Mouse (Mus musculus): ENCODE data around the gene Adgra3.
A peak's percentile ranks its signal among the peaks of the same experiment; 100 is the strongest.

The Adgra3 gene

DNA sequence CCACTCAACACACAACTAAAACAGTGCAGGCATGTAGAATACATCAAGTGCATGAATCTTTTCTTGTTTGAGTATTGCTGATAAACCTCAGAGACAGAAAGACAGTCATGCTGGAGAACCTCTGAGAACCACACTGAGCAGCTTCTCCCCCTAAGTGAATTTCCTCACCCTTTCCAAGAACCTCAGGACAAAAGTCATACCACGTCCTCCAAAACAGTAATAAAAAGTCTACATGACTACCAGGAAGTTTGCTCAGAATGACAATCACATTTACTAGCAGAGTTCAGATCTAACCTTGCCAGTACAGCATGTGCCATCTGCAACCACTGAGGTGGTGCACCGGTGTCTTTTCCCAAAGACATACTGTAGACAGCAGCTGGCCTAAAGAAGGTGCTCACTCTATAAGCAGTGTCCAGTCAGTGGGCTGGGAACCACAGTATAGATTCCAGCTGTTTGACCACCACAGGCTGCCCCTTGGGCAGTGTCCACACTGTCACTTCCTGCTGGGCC, 27.0 kb downstream of the Adgra3 start:
- DNase-seq (ENCODE audit: low spot score): no peak

GRCm38 (mm10) chr5:50031288-50031687, 27.5 kb downstream of the Adgra3 start:
- DNase-seq (ENCODE audit: low spot score): no peak

DNA sequence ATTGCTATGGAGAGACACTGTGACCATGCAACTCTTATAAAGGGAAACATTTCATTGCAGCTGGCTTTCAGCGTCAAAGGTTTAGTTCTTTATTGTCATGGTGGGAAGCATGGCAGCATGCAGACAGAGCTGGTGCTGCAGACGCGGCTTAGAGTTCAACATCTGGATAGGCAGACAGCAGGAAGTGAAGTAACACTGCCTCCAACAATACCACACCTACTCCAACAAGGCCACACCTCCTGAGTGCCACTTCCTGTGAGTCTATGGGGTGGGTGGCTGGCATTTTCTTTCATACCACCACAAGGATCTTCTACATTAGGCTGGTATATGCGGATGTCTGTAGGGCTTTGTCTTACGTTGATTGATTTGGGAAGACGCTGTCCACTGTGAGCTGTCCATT, 29.1 kb downstream of the Adgra3 start:
- no peak for DNase-seq (ENCODE audit: low spot score)

GRCm38 (mm10) chr5:50027561-50027960, 31.2 kb downstream of the Adgra3 start:
- no peak for DNase-seq (ENCODE audit: low spot score)

- no peak for DNase-seq (ENCODE audit: low spot score)
Observed at GRCm38 (mm10) chr5:50027001-50027400, 31.8 kb downstream of the Adgra3 start.

- DNase-seq (ENCODE audit: low spot score): no peak
Observed at GRCm38 (mm10) chr5:50026148-50026547, 32.7 kb downstream of the Adgra3 start.

GRCm38 (mm10) chr5:50024097-50024496, 34.7 kb downstream of the Adgra3 start:
- no peak for DNase-seq (ENCODE audit: low spot score)

- DNase-seq (ENCODE audit: low spot score): no peak
Observed at GRCm38 (mm10) chr5:50015987-50016587, 42.7 kb downstream of the Adgra3 start.

DNA sequence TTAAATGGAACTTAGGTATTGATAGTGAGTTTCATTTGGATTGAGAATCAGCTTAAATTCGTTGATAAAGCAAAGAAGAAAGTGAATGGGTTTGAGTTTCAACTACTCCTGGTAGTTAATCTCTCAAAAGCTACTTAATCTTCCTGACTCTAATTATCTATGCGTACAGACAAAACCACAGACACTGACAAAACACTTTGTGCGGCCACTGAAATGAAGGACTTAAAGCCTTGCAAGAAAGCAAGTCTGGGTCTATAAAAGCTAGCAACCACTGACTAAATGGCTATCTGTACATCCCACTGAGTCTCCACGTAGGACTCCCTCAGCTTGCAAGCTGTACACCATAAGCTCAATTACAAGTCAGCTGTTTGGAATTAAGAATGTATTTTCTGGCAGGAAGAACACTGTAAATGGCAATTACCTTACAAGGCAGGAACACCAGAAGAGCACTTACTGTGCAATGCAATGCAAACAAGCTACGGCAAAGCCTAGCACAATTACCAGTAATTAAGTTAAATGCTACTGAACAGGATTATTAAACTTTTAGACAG, 43.6 kb downstream of the Adgra3 start:
- no peak for DNase-seq (ENCODE audit: low spot score)

DNA sequence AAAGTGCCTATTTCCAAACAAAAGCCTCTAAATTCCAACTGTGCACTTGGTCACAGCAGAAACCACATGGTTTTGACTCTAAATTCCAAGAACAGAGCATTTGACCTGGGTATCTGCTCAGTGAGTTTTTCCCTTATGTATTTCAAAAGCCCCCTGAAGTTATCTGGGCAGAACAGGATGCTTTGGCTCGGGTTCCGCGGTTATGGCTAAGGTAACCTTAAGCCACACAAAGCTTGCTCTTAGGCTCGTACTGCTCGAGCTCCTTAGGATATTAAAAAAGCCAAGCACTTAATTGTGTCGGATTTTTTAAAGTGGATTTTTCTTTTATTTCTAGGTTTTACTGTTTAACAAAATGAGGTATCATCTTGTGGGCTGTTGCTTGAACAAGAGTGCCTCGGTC, 44.1 kb downstream of the Adgra3 start:
- no peak for DNase-seq (ENCODE audit: low spot score)

DNA sequence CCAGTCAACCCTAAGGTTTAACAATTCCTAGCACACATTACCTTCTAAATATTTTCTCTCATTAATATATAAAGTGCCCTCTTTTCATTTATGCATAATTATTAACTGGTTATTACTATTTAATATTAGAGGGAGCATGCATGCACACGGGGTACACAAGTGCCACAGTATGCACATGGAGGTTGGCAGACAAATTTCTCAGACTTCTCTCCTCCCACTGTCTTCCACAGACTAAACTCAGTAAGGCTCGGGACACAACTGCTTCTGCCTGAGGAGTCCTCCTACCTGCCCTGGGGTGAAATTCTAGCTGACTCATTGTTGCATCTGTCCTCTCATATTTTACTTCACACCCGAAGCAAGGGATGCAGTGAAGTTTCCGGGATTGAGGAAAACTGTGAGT, 44.8 kb downstream of the Adgra3 start:
- no peak for DNase-seq (ENCODE audit: low spot score)

DNA sequence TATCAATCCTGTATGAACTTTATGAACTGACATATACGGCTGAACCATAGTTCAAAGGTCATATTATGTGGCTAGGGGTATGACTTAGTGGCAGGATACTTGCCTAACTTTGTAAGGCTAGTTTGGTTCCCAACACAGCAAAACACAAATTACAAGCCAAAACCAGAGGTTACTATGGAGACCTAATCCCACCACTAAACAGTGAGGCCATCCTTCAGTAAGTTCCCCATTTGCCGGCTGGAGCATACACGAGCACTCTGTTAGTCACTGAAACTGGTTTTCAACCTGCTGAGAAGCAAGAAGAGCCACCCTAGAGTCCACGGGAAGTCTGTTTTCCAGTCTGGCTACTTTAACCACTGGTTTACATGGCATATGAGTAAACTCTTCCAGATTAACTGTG, 50.0 kb downstream of the Adgra3 start:
- no peak for DNase-seq (ENCODE audit: low spot score)

GRCm38 (mm10) chr5:50006915-50007658, 51.7 kb downstream of the Adgra3 start:
- DNase-seq (ENCODE audit: low spot score): no peak

DNA sequence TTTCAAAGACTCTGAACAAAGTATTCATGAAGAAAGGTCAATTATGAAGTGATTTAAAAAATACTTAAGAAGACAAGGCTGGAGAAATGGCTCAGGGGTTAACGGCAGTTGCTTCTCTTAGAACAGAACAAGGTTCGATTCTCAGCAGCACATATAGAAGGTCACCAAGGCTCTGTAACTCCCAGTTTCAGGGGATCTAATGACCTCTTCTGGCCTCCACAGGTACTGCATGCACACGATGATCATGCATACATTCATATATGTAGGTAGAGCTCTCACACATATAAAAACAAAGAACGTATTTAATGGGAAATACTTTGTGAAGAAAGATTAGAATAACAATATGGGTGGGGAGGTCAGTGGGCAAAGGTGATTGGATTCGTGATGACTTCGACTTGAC, 56.5 kb downstream of the Adgra3 start:
- no peak for DNase-seq (ENCODE audit: low spot score)

- no peak for DNase-seq (ENCODE audit: low spot score)
Observed at GRCm38 (mm10) chr5:49999764-50000163, 59.0 kb downstream of the Adgra3 start.

DNA sequence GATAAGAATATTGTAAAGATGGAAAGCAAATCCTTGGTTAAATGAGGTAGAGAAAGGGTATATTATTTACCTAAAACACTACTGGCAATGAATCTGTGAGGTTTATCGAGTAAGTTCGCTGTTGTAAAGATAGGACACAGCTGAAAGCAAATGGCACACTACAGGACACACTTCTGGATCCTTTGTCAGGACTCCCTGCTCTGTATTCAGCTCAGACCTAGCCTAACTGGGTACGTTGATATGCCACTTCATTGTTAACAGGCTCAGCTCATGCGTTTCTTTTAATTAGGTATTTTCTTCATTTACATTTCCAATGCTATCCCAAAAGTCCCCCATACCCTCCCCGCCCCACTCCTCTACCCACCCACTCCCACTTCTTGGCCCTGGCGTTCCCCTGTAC, 61.8 kb downstream of the Adgra3 start:
- DNase-seq (ENCODE audit: low spot score): no peak

DNA sequence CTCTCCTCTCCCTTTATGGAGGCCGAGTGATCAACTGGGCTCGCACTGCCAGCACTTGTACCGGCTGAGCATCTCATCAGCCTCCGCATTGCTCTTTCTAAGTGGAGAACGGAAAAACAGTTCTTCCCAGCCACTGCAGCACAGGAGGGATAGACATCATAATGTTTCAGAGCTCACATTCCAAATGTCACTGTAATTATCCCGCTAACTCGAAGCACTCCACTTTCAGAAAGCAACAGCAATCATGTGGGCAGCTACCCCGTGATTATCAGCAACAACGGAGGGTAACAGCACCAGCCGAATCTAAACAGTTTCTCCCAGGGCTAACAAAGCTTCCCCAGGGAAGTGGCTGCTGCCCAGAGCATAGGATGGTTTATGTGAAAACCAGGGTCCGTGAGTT, 62.3 kb downstream of the Adgra3 start:
- peak; percentile 43 for DNase-seq (ENCODE audit: low spot score)

DNA sequence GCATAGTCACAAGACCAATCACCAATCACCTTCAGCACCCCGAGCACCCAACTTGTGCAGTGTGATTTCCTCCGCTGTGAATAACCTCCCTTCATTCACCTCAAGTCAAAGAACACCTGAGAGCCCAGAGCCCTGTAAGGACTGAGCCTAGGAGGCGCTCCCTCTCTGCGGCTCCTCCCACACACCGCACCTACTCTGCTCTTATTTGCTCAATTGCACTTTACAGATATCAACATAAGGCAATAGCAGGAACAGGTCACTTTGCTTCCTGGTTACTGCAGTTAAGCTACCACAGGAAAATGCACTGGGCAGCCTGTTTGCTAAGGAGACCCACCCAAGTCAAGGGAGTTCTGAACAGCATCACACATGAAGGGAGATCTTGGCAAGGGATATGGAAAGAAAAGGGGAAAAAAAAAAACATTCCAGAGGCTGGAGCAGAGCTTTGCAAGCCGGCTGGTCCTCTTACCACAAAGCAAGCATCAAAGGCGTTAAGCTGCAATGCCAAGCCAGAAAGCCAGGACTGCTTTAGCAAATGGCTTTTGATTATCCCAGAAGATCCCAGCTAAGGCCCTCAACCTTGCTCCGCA, 68.0 kb downstream of the Adgra3 start:
- DNase-seq (ENCODE audit: low spot score): no peak

- DNase-seq (ENCODE audit: low spot score): no peak
Observed at GRCm38 (mm10) chr5:49988015-49988798, 70.6 kb downstream of the Adgra3 start.

DNA sequence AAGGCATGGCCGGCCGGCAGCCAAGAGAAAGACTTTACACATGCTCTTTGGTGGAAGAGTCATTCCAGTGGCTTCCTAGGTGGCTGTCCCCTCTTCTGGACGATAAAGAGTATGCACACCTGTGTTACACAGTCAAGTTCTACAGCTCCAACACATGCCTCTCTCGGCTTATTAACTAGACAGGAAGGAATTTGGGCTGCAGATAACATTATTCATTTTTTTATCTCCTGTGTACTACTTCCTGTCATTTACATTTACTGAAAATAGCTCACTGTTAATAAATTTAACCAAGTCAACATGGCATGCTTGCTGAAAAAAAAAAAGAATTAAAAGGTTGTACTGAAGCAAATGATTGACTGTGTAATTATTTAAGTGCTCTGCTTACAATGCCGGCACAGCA, 78.1 kb downstream of the Adgra3 start:
- DNase-seq (ENCODE audit: low spot score): no peak

DNA sequence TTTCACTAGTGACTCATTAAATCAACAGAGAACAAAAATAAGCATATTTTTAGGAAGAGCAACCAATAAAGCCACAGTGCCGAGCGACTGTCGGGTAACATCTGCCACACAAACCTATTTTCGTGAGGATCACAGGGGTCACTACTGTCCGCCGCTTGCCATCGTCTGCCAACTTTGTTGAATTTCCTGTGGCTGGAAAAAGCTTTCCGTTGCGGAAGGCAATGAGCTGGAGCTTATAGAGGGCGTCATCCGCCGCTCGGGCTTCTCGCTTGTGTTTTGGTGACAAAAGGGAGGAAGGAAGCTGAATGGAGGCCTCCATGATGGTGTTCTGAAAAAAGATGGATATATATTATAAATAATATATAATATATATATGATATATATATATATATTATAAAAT, 79.6 kb downstream of the Adgra3 start:
- no peak for DNase-seq (ENCODE audit: low spot score)

GRCm38 (mm10) chr5:49975971-49976370, 82.8 kb downstream of the Adgra3 start:
- DNase-seq (ENCODE audit: low spot score): peak; percentile 82
